Mouse (Mus musculus) thymus, adult 2 months (tissue): ENCODE measurements around the gene Dgke. TPM values are rescaled to one million over a fixed set of nuclear protein-coding genes. Genes with fewer than 3 reads are reported as not detected.
"Not testable (repeated sequence)": the region's sequence is repeated elsewhere in the genome, so short reads cannot be mapped to it uniquely, and the experiment has no call there.

Experiments used
- DNase-seq: peaks from one replicate; pipeline ENCODE4 v3.0.0; 2021
- H3K27ac ChIP-seq: fragments of 200-500 bp; 2 replicates; pipeline ENCODE4 v1.5.1; 2012; ENCODE audit warnings: low read length, control low read depth; ENCODE audit not compliant: control insufficient read depth, insufficient read depth
- H3K27me3 ChIP-seq: fragments of 200-500 bp; 2 replicates; pipeline ENCODE4 v1.6.1; 2012; ENCODE audit warnings: mild to moderate bottlenecking, low read length, moderate library complexity, mixed read lengths; ENCODE audit not compliant: control insufficient read depth, insufficient read depth
- H3K36me3 ChIP-seq: fragments of 200-500 bp; 2 replicates; pipeline ENCODE4 v1.6.1; 2012; ENCODE audit warnings: mild to moderate bottlenecking, low read length, moderate library complexity; ENCODE audit not compliant: control insufficient read depth, insufficient read depth
- H3K4me1 ChIP-seq: fragments of 200-500 bp; replicated peaks from 2 replicates; pipeline ENCODE4 v1.6.1; 2012; ENCODE audit warnings: low read length; ENCODE audit not compliant: control insufficient read depth, insufficient read depth
- H3K4me3 ChIP-seq: fragments of 200-500 bp; 2 replicates; pipeline ENCODE4 v1.5.1; 2012; ENCODE audit warnings: mild to moderate bottlenecking, low read length, control low read depth, moderate library complexity; ENCODE audit not compliant: control insufficient read depth, insufficient read depth
- CTCF ChIP-seq: fragments of 200-500 bp; IDR thresholded peaks from 2 replicates; pipeline ENCODE4 v1.5.1; 2012; ENCODE audit warnings: mild to moderate bottlenecking, control low read depth, low read length, moderate library complexity, borderline replicate concordance; ENCODE audit not compliant: control insufficient read depth, poor library complexity, insufficient read depth; ENCODE audit errors: extremely low read depth
- POLR2A ChIP-seq: fragments of 200-500 bp; IDR thresholded peaks from 2 replicates; pipeline ENCODE4 v1.6.1; 2012; ENCODE audit warnings: mild to moderate bottlenecking, low read length, control low read depth, moderate library complexity; ENCODE audit not compliant: control insufficient read depth, poor library complexity, insufficient read depth; ENCODE audit errors: extremely low read depth
- WGBS: fragments of 180-500 bp; shearing (Covaris S2); methylation state at CpG from one replicate; pipeline ENCODE4 v1.1.7; 2018; 5-methylcytosine and 5-hydroxymethylcytosine counted together
- polyA plus RNA-seq: library from polyadenylated mRNA; depleted of rRNA; stranded (reverse); fragments of >200 nt; gene quantifications from 2 replicates; pipeline ENCODE4 v1.2.3, GENCODE M21; 2012

The Dgke gene
- polyA plus RNA-seq, 1 experiment, result 81.2 TPM

DNA sequence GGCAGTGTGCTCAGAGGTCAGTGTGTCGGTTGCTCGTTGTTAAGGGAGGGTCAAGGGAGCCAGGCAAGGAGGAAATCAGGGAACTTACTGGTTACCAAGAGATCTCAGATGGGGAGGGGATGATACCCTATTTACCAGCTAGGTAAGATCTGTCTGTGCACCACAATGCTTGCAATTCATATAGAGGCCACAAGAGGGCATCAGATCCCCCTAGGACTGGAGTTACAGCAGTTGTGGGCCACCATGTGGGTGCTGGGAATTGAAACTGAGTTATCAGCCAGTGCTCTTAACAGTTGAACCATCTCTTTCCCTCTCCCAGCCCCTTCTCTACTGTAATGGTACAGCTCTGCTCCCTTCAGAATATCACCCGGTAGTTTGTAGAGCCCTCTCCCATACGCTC, 22.1 kb upstream of the Dgke start:
- TF ChIP-seq CTCF (no peak), POLR2A (no peak)
- 96% methylated on average over 4 of the region's 4 CpGs for WGBS
- H3K27me3 ChIP-seq, result no peaks in the 10 kb centered on the region
- H3K4me1 ChIP-seq, result peaks cover 53% of the 10 kb centered on the region
- H3K27ac ChIP-seq, result peak overlapping the region; percentile 53; the same call in 1 of the 2 replicates
- no peak for DNase-seq
- no peak overlapping the region for H3K4me3 ChIP-seq
- peaks cover 7% of the 10 kb centered on the region; the same call in 1 of the 2 replicates for H3K36me3 ChIP-seq

DNA sequence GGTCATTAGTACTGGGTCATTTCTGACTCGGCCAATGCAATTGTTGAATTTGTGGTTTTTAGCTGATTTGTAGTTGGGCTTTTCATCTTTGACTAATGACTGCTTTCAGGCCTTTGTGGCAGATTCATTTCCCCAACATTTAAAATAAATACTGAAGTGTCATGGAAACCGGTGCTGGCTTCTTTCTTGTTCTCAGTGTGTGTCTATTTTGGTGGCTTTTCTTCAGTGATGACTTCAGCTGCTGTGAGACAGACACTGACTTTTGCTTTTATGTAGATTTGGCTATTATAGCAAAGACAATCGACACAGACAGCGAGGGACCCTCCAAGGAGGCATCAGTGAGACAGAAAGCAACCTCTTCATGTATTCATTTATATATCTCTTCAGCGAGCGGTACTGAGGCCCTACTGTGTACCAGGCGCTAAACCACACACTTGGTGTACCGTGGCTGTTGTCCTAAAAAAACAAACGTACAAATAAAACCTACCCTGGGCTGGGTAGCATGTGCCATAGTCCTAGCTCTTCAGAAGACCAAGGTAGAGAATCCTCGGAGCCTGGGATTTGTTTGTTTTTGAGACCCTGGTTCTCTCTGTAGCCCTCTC, 19.7 kb upstream of the Dgke start:
- WGBS, result 75% methylated on average over 10 of the region's 10 CpGs
- Histone ChIP-seq H3K4me1 (peaks cover 50% of the 10 kb centered on the region), H3K27me3 (no peaks in the 10 kb centered on the region), H3K4me3 (no peak overlapping the region), H3K36me3 (peaks cover 7% of the 10 kb centered on the region; the same call in 1 of the 2 replicates), H3K27ac (0 out of 2 replicates have a peak overlapping the region, but pooled peaks have one; percentile 25)
- DNase-seq, result no peak
- TF ChIP-seq POLR2A, result no peak
- no peak for TF ChIP-seq CTCF

DNA sequence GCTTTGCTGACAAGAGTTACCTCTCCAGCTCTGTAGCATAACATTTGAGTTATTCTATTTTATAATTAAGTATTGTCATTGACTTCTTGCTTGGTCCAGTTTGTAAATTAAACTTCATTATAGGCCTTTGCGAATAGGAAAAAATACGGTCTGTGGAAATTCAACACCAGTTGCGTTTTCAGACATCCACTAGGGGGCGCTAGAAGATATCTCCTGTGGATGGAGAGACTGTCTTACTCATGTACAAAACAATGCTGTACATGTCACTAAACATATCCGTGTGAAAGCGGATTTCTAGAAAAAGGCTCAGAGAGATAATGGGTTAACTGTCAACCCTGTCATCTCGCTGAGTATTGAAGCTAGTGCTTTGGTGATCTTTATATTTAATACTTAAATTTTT, 18.0 kb upstream of the Dgke start:
- Histone ChIP-seq H3K4me3 (no peak overlapping the region), H3K36me3 (peaks cover 10% of the 10 kb centered on the region; the same call in 1 of the 2 replicates), H3K27me3 (no peaks in the 10 kb centered on the region), H3K4me1 (peaks cover 53% of the 10 kb centered on the region), H3K27ac (no peak overlapping the region)
- 9% methylated on average over 7 of the region's 7 CpGs for WGBS
- TF ChIP-seq CTCF (no peak), POLR2A (no peak)
- DNase-seq, result peak; percentile 76

DNA sequence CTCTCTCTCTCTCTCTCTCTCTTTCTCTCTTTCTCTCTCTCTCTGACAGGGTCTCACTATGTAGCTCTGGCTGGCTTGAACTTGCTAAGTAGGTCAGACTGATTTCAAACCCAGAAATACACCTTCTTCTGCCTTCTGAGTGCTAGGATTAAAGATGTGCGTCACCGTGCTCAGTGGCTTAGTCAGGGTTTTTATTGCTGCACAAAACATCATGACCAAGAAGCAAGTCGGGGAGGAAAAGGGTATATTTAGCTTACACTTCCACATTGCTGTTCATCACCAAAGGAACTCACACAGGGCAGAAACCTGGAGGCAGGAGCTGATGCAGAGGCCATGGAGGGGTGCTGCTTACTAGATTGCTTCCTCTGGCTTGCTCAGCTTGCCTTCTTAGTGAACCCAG, 16.0 kb upstream of the Dgke start:
- DNase-seq, result peak; percentile 43
- H3K36me3 ChIP-seq, H3K4me3 ChIP-seq, H3K27me3 ChIP-seq: not testable (repeated sequence)
- Histone ChIP-seq H3K4me1 (peaks cover 62% of the 10 kb centered on the region), H3K27ac (peak overlapping the region; percentile 93)
- 24% methylated on average over 3 of the region's 3 CpGs for WGBS

DNA sequence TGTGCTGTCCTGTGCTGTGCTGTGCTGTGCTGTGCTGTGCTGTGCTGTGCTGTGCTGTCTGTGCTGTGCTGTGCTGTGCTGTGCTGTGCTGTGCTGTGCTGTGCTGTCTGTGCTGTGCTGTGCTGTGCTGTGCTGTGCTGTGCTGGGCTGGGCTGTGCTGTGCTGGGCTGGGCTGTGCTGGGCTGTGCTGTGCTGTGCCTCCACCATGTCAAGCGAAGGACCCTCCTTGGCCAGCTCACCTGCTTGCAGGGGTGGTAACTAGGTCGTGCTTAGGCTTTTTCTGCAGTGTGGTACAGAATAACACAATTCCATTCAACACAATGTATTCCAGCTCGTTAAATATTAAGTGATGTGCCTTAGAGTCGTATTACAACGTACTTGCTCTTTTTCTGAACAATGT, 15.3 kb upstream of the Dgke start:
- H3K4me3 ChIP-seq, H3K36me3 ChIP-seq, H3K27me3 ChIP-seq, DNase-seq: not testable (repeated sequence)
- Histone ChIP-seq H3K4me1 (peaks cover 65% of the 10 kb centered on the region), H3K27ac (peak overlapping the region; percentile 93)
- 72% methylated on average over 5 of the region's 5 CpGs for WGBS

DNA sequence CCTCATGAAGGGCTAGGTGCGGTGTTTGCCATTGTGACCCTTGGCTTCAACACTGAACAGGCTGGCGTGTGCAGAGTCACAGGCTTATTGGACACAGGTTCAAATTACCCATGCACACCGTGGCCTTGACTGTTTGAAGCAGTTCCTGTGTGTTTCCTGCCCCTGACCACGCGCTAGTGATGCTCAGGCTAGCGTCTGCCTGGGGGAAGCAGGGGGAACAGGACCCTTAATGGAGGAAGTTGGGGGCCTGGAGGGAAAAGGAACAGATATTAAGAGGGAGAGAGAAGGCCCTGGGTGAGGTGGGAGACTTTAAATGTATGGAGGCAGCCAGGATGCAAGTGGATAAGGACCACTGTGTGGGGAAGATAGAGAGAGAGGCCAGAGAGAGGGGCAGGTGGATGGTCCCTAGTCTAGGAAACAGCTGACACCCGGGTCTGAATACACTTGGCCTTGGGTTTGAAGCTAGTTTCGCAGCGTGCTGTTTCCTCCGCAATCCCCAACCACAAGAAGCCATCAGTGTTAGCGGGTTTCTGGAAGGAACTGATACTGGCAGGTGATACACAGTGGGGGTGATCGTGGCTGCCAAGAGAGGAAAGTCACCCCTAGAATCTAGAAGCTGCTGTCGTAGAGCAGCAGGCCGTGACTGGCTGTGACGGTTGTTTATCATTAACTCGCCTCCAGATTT, 12.5 kb upstream of the Dgke start:
- 13% methylated on average over 16 of the region's 16 CpGs for WGBS
- TF ChIP-seq POLR2A (0 out of 2 replicates have a peak, but pooled peaks have one; percentile 17), CTCF (no peak)
- H3K4me3 ChIP-seq, result no peak overlapping the region
- peaks cover 72% of the 10 kb centered on the region for H3K4me1 ChIP-seq
- peaks cover 3% of the 10 kb centered on the region; the same call in 1 of the 2 replicates for H3K36me3 ChIP-seq
- no peaks in the 10 kb centered on the region for H3K27me3 ChIP-seq
- peak; percentile 58 for DNase-seq
- H3K27ac ChIP-seq, result peak overlapping the region; percentile 96

DNA sequence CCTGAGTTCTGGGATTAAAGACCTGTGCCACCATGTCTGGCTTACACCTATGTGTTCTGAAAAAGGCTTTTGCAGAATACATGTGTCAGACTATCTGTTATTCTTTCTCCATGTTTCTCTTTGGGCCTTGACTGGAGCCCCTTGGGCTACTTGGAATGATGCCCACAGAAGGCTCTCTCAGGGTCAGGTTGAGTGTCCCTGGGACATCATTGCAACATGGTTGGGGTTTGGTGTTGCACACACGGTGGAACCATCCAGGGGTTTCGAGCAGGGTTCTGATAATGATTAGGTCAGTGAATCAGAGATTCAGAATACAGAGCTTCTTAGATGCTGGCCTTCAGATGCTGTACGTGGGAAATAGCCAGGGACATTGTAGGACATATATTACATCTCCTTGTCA, 11.7 kb upstream of the Dgke start:
- DNase-seq, result no peak
- no peak for TF ChIP-seq CTCF
- no peak for TF ChIP-seq POLR2A
- H3K27me3 ChIP-seq, result no peaks in the 10 kb centered on the region
- no peak overlapping the region for H3K4me3 ChIP-seq
- peaks cover 3% of the 10 kb centered on the region; the same call in 1 of the 2 replicates for H3K36me3 ChIP-seq
- WGBS, result 73% methylated on average over 3 of the region's 3 CpGs
- H3K27ac ChIP-seq, result peak overlapping the region; percentile 96
- H3K4me1 ChIP-seq, result peaks cover 73% of the 10 kb centered on the region
